Mouse (Mus musculus) kidney, adult 2 months (tissue): ENCODE results near the gene Vmn1r45. TPM values are rescaled to one million over a fixed set of nuclear protein-coding genes. Genes with fewer than 3 reads are reported as not detected.
"Not testable (repeated sequence)": the region's sequence is repeated elsewhere in the genome, so short reads cannot be mapped to it uniquely, and the experiment has no call there.

Experiments used
- DNase-seq: peaks from one replicate; pipeline ENCODE4 v3.0.0; 2021
- H3K27ac ChIP-seq: fragments of 200-500 bp; 2 replicates; pipeline ENCODE4 v1.5.1; 2012; ENCODE audit warnings: low read depth, low read length, control low read depth, inconsistent platforms; ENCODE audit not compliant: insufficient read depth
- H3K27me3 ChIP-seq: fragments of 200-500 bp; replicated peaks from 2 replicates; pipeline ENCODE4 v1.6.1; 2012; ENCODE audit warnings: mild to moderate bottlenecking, moderate library complexity, low read length, inconsistent platforms; ENCODE audit not compliant: control insufficient read depth, insufficient read depth
- H3K36me3 ChIP-seq: fragments of 200-500 bp; 2 replicates; pipeline ENCODE4 v1.6.1; 2012; ENCODE audit warnings: mild to moderate bottlenecking, moderate library complexity, low read length, inconsistent platforms; ENCODE audit not compliant: control insufficient read depth, insufficient read depth
- H3K4me1 ChIP-seq: fragments of 200-500 bp; 2 replicates; pipeline ENCODE4 v1.6.1; 2011; ENCODE audit warnings: low read length; ENCODE audit not compliant: control insufficient read depth, insufficient read depth
- H3K4me3 ChIP-seq: fragments of 200-500 bp; 2 replicates; pipeline ENCODE4 v1.5.1; 2011; ENCODE audit warnings: mild to moderate bottlenecking, low read depth, low read length, control low read depth; ENCODE audit not compliant: insufficient read depth
- CTCF ChIP-seq: fragments of 200-500 bp; conservative IDR thresholded peaks from 2 replicates; pipeline ENCODE4 v1.5.1; 2011; ENCODE audit warnings: low read depth, mild to moderate bottlenecking, control low read depth, low read length, moderate library complexity, mixed read lengths; ENCODE audit not compliant: insufficient read depth, insufficient read length
- POLR2A ChIP-seq: fragments of 200-500 bp; IDR thresholded peaks from one replicate; pipeline ENCODE4 v1.6.1; 2011; ENCODE audit warnings: low read depth, low read length, control low read depth
- WGBS: fragments of 180-500 bp; shearing (Covaris S2); methylation state at CpG from one replicate; pipeline ENCODE4 v1.1.7; 2018; 5-methylcytosine and 5-hydroxymethylcytosine counted together
- polyA plus RNA-seq: library from polyadenylated mRNA; depleted of rRNA; stranded (reverse); fragments of >200 nt; gene quantifications from 2 replicates; pipeline ENCODE4 v1.2.3, GENCODE M21; 2012; rRNA removed

Vmn1r45 gene
- not detected in 2 replicates for polyA plus RNA-seq

- H3K4me1 ChIP-seq, H3K4me3 ChIP-seq, DNase-seq, H3K36me3 ChIP-seq, H3K27me3 ChIP-seq, H3K27ac ChIP-seq: not testable (repeated sequence)
- WGBS = 94% methylated on average over 2 of the region's 2 CpGs
Observed at GRCm38 (mm10) chr6:89940498-89940897, at the start of gene Vmn1r45. Gene Vmn1r45, minus strand, starts transcription at chr6:89940598.

- 24% methylated on average over 1 of the region's 1 CpGs for WGBS
- no peaks in the 10 kb centered on the region for H3K36me3 ChIP-seq
- no peak overlapping the region for H3K4me3 ChIP-seq
- no peaks in the 10 kb centered on the region for H3K27me3 ChIP-seq
- no peaks in the 10 kb centered on the region for H3K4me1 ChIP-seq
- TF ChIP-seq CTCF (no peak), POLR2A (no peak)
- H3K27ac ChIP-seq = no peak overlapping the region
- DNase-seq = peak; percentile 38
Observed at GRCm38 (mm10) chr6:89985989-89986388, 45.6 kb upstream of the Vmn1r45 start.

- WGBS = 57% methylated on average over 2 of the region's 2 CpGs
- TF ChIP-seq POLR2A = no peak
- no peak for TF ChIP-seq CTCF
Observed at GRCm38 (mm10) chr6:89969013-89969412, 28.6 kb upstream of the Vmn1r45 start, which contains the start of gene Vmn1r46. Gene Vmn1r46, plus strand, starts transcription at chr6:89969313.

GRCm38 (mm10) chr6:89966341-89966740, 25.9 kb upstream of the Vmn1r45 start:
- TF ChIP-seq POLR2A (no peak), CTCF (no peak)
- Histone ChIP-seq H3K4me1 (no peaks in the 10 kb centered on the region), H3K27ac (no peak overlapping the region), H3K4me3 (no peak overlapping the region), H3K36me3 (no peaks in the 10 kb centered on the region), H3K27me3 (no peaks in the 10 kb centered on the region)
- DNase-seq = no peak

More at GRCm38 (mm10) chr6:89969013-89969412, 28.6 kb upstream of the Vmn1r45 start, which contains the start of gene Vmn1r46:
- Histone ChIP-seq H3K27me3 (no peaks in the 10 kb centered on the region), H3K36me3 (no peaks in the 10 kb centered on the region), H3K27ac (no peak within 1 kb of the TSS), H3K4me1 (no peaks in the 10 kb centered on the region), H3K4me3 (no peak within 1 kb of the TSS)
- DNase-seq = no peak

- 64% methylated on average over 2 of the region's 2 CpGs for WGBS
- Histone ChIP-seq H3K4me3 (no peak overlapping the region), H3K27me3 (no peaks in the 10 kb centered on the region), H3K27ac (no peak overlapping the region), H3K4me1 (no peaks in the 10 kb centered on the region), H3K36me3 (no peaks in the 10 kb centered on the region)
- no peak for TF ChIP-seq POLR2A
- no peak for TF ChIP-seq CTCF
- no peak for DNase-seq
Observed at GRCm38 (mm10) chr6:89953556-89953955, 13.2 kb upstream of the Vmn1r45 start.

GRCm38 (mm10) chr6:89940926-89941325, 528 bp upstream of the Vmn1r45 start:
- no peak for DNase-seq
- no peaks in the 10 kb centered on the region for H3K27me3 ChIP-seq
- H3K36me3 ChIP-seq = no peaks in the 10 kb centered on the region
- TF ChIP-seq POLR2A (no peak), CTCF (no peak)
- H3K4me1 ChIP-seq = no peaks in the 10 kb centered on the region
- no peak overlapping the region for H3K4me3 ChIP-seq
- WGBS = 80% methylated on average over 2 of the region's 2 CpGs
- H3K27ac ChIP-seq = no peak overlapping the region

GRCm38 (mm10) chr6:89883812-89884211, 56.6 kb downstream of the Vmn1r45 start:
- H3K4me3 ChIP-seq = no peak overlapping the region
- no peak for TF ChIP-seq POLR2A
- no peak for TF ChIP-seq CTCF
- H3K27ac ChIP-seq = no peak overlapping the region
- WGBS = 46% methylated on average over 2 of the region's 2 CpGs
- H3K36me3 ChIP-seq = no peaks in the 10 kb centered on the region
- DNase-seq = no peak
- H3K4me1 ChIP-seq = no peaks in the 10 kb centered on the region
- H3K27me3 ChIP-seq = no peaks in the 10 kb centered on the region

GRCm38 (mm10) chr6:89883360-89883759, 57.0 kb downstream of the Vmn1r45 start, which contains the start of gene Vmn1r44:
Gene Vmn1r44, plus strand, starts transcription at chr6:89883660.
- no peaks in the 10 kb centered on the region for H3K36me3 ChIP-seq
- H3K27me3 ChIP-seq = no peaks in the 10 kb centered on the region
- H3K4me3 ChIP-seq = no peak within 1 kb of the TSS
- no peak within 1 kb of the TSS for H3K27ac ChIP-seq
- H3K4me1 ChIP-seq = no peaks in the 10 kb centered on the region
- no peak for DNase-seq
- TF ChIP-seq POLR2A = no peak
- no peak for TF ChIP-seq CTCF
- WGBS = 83% methylated on average over 1 of the region's 1 CpGs

Other genes with a start within 250 kb of the Vmn1r45 start
- not detected in 2 replicates for gene Vmn1r40, start 233.1 kb downstream of the Vmn1r45 start, polyA plus RNA-seq
- not detected in 2 replicates for gene Vmn1r41, start 199.8 kb downstream of the Vmn1r45 start, polyA plus RNA-seq
- gene Vmn1r42, start 64.2 kb downstream of the Vmn1r45 start, polyA plus RNA-seq = not detected in 2 replicates
- gene Vmn1r43, start 64.2 kb downstream of the Vmn1r45 start, polyA plus RNA-seq = not detected in 2 replicates
- gene Vmn1r44, start 56.9 kb downstream of the Vmn1r45 start, polyA plus RNA-seq = not detected in 2 replicates
- not detected in 2 replicates for gene Vmn1r46, start 28.7 kb upstream of the Vmn1r45 start, polyA plus RNA-seq
- not detected in 2 replicates for gene Vmn1r47, start 75.5 kb upstream of the Vmn1r45 start, polyA plus RNA-seq
- gene Vmn1r48, start 96.2 kb upstream of the Vmn1r45 start, polyA plus RNA-seq = not detected in 2 replicates
- not detected in 2 replicates for gene Vmn1r49, start 137.9 kb upstream of the Vmn1r45 start, polyA plus RNA-seq
- gene Vmn1r50, start 160.8 kb upstream of the Vmn1r45 start, polyA plus RNA-seq = not detected in 2 replicates
- not detected in 2 replicates for gene Vmn1r51, start 182.0 kb upstream of the Vmn1r45 start, polyA plus RNA-seq
- gene Vmn1r52, start 234.2 kb upstream of the Vmn1r45 start, polyA plus RNA-seq = not detected in 2 replicates